Mouse (Mus musculus) MEL (cell line): ENCODE results near the gene Ppfibp2.

Experiments
- CTCF ChIP-seq, 3 experiments: IDR thresholded peaks in 2 of 3; conservative IDR thresholded peaks in 1 of 3; 2 replicates each; pipeline ENCODE4 v1.5.1; 2011 to 2012; ENCODE audit warnings: low read length in 3 of 3, low read depth in 2 of 3, mild to moderate bottlenecking in 2 of 3, improper control_type of control experiment in 1 of 3, inconsistent platforms in 1 of 3, mixed read lengths in 1 of 3, moderate library complexity in 1 of 3; ENCODE audit not compliant: control insufficient read depth in 1 of 3, insufficient read depth in 1 of 3, poor library complexity in 1 of 3, severe bottlenecking in 1 of 3
- E2F4 ChIP-seq: IDR thresholded peaks from 2 replicates; pipeline ENCODE4 v1.6.1; 2011; ENCODE audit warnings: low read depth, low read length, improper control_type of control experiment, borderline replicate concordance
- EP300 ChIP-seq, 2 experiments: IDR thresholded peaks; 2 replicates each; pipeline ENCODE4 v1.6.1; 2011; ENCODE audit warnings: improper control_type of control experiment in 2 of 2, low read length in 2 of 2, low read depth in 1 of 2, mild to moderate bottlenecking in 1 of 2
- GATA1 ChIP-seq: IDR thresholded peaks from 2 replicates; pipeline ENCODE4 v1.6.1; 2011; ENCODE audit warnings: low read depth, low read length, improper control_type of control experiment
- HCFC1 ChIP-seq: IDR thresholded peaks from 2 replicates; pipeline ENCODE4 v1.6.1; 2012; ENCODE audit warnings: low read depth, mild to moderate bottlenecking, inconsistent platforms, low read length, improper control_type of control experiment, moderate library complexity
- MAZ ChIP-seq: IDR thresholded peaks from 2 replicates; pipeline ENCODE4 v1.6.1; 2012; ENCODE audit warnings: low read depth, mild to moderate bottlenecking, inconsistent platforms, low read length, improper control_type of control experiment
- MYB ChIP-seq: IDR thresholded peaks from 2 replicates; pipeline ENCODE4 v1.6.1; 2011; ENCODE audit warnings: mild to moderate bottlenecking, low read depth, low read length, improper control_type of control experiment
- POLR2A ChIP-seq, 2 experiments: IDR thresholded peaks; 2 replicates each; pipeline ENCODE4 v1.6.1; 2011 to 2012; ENCODE audit warnings: low read length in 2 of 2, mild to moderate bottlenecking in 2 of 2, control low read depth in 1 of 2, improper control_type of control experiment in 1 of 2, low read depth in 1 of 2, moderate library complexity in 1 of 2; ENCODE audit not compliant: control insufficient read depth in 1 of 2, insufficient read depth in 1 of 2, poor library complexity in 1 of 2
- ZKSCAN1 ChIP-seq: IDR thresholded peaks from 2 replicates; pipeline ENCODE4 v1.6.1; 2012; ENCODE audit warnings: low read depth, mild to moderate bottlenecking, inconsistent platforms, low read length, improper control_type of control experiment, moderate library complexity

GRCm38 (mm10) chr7:107594857-107595402 is at the start of gene Ppfibp2:
- TF ChIP-seq CTCF (IDR thresholded peaks at IDR 0.05 in 2 of 3, conservative IDR thresholded peaks at IDR 0.05 in 1 of 3; ENCODE audit: control insufficient read depth in 1 of 3, insufficient read depth in 1 of 3, low read depth in 2 of 3, low read length in 3 of 3, poor library complexity in 1 of 3, severe bottlenecking in 1 of 3) (no peak), MAZ (no peak), EP300 (IDR thresholded peaks at IDR 0.05; ENCODE audit: low read depth in 1 of 2, low read length in 2 of 2) (no peak), MYB (no peak), GATA1 (no peak), POLR2A (IDR thresholded peaks at IDR 0.05; ENCODE audit: control insufficient read depth in 1 of 2, insufficient read depth in 1 of 2, low read depth in 1 of 2, low read length in 2 of 2, poor library complexity in 1 of 2) (no peak), E2F4 (no peak), ZKSCAN1 (no peak), HCFC1 (no peak)
